Mouse (Mus musculus): ENCODE data around the gene Pde3a. TPM values are rescaled to one million over a fixed set of nuclear protein-coding genes. Genes with fewer than 3 reads are reported as not detected.

Pde3a gene
- 11.2 and 12.1 TPM in 2 replicates for total RNA-seq (2014; rRNA removed)
- 1.5 and 2.0 TPM in 2 replicates for polyA plus RNA-seq (2015; fragmentation: Nextera tagmentation; extraction: Ambion mirVana)

DNA sequence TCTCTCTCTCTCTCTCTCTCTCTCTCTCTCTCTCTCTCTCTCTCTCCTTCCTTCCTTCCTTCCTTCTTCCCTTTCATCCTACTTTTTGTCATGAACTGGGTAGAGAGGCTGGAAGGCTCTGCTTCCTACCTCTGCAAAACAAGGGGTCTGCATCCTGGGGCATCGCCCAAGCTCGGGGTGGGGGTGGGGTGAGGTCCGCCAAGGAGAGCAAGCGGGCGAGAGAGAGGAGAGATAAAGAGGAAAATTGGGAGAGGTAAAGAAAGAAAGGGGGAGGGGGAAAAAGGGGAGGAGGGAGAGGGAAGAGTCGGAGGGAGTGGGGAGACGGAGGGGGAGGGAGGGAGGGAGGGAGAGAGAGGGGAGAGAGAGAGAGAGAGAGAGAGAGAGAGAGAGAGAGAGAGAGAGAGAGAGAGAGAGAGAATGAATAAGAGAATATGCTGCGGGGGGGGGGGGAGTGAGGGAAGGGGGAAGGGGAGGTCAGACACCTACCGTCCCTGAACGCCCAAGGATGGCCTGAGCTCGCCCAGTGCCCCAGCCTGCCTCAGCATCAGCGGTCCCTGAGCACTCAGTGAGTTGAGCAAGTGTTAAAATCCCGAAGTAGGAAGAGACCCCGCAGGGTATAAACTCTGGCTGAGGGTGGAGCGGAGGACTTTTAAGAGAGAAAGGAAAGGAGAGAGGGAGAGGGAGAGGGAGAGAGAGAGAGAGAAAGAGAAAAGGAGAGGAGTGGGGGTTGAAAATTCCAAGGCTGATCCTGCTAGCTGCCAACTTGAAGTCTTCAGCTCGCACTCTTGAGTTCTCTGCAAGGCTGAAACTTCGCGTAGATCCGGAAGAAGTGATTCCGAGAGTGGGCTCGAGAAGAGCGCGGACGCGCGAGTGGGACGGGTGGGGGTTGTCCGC, at the start of gene Pde3a:
TSS of gene Pde3a (plus strand) at position 579 of the 894 bp plus-strand sequence.
- peak; percentile 30 for DNase-seq (ENCODE audit: low spot score)
- Histone ChIP-seq H3K9me3 (ENCODE audit: low read length) (no peaks in the 10 kb centered on the region), H3K4me2 (ENCODE audit: low read depth, low read length, poor library complexity, severe bottlenecking) (peak within 1 kb of the TSS; percentile 91), H3K27ac (ENCODE audit: low read depth, low read length) (no peak within 1 kb of the TSS), H3K27me3 (ENCODE audit: insufficient read depth, low read length) (peaks cover 4% of the 10 kb centered on the region), H3K4me3 (ENCODE audit: low read depth, low read length) (peak within 1 kb of the TSS; percentile 72), H3K4me1 (ENCODE audit: insufficient read depth, low read length) (no peaks in the 10 kb centered on the region), H3K36me3 (ENCODE audit: insufficient read depth, low read length) (no peaks in the 10 kb centered on the region), H3K9ac (replicated peaks; ENCODE audit: low read length, poor library complexity, severe bottlenecking) (peak within 1 kb of the TSS; percentile 57)
- ATAC-seq (ENCODE audit: low FRiP score): peak; percentile 2; the same call in 1 of the 2 replicates
- no peak for TF ChIP-seq CTCF (IDR thresholded peaks at IDR 0.05)
- under 1% methylated on average over 27 of the region's 28 CpGs for WGBS

DNA sequence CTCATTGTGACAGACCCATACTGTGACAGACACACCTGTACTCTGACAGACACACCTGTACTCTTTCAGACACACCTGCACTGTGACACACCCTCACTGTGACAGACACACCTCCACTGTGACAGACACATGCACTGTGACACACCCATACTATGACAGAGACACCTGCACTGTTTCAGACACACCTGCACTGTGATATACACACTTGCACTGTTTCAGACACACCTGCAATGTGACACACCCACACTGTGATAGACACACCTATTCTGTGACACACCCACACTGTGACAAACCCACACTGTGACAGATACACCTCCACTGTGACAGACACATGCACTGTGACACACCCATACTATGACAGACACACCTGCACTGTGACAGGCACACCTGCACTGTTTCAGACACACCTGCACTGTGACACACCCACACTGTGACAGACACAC, 48.9 kb upstream of the Pde3a start:
- Histone ChIP-seq H3K27me3 (ENCODE audit: insufficient read depth, low read length) (no peaks in the 10 kb centered on the region), H3K4me1 (ENCODE audit: insufficient read depth, low read length) (no peaks in the 10 kb centered on the region), H3K27ac (ENCODE audit: low read depth, low read length) (no peak overlapping the region), H3K36me3 (ENCODE audit: insufficient read depth, low read length) (no peaks in the 10 kb centered on the region), H3K4me3 (ENCODE audit: low read depth, low read length) (no peak overlapping the region), H3K4me2 (ENCODE audit: low read depth, low read length, poor library complexity, severe bottlenecking) (no peak overlapping the region), H3K9me3 (ENCODE audit: low read length) (no peaks in the 10 kb centered on the region), H3K9ac (replicated peaks; ENCODE audit: low read length, poor library complexity, severe bottlenecking) (no peak overlapping the region)
- ATAC-seq (ENCODE audit: low FRiP score) (peak; percentile 38), DNase-seq (ENCODE audit: low spot score) (no peak)
- no peak for TF ChIP-seq CTCF (IDR thresholded peaks at IDR 0.05)

DNA sequence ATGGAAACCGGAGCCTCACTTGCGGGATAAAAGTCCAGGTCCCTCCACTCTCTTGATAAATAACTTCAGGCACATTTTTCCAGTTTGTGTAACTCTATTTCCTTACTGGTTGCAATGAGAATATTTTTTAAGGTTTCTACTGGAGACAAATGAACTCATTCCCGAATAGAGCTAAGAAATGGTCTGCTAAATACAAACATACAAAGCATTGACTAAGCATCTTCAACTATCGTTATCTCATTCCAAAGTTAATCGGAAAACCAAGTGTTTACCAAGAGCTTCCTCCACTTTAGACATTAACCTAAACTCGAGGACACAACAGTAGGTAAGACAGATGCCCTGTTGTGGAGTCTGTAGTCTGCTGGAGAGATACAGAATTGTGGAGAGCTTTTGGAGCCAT, 41.5 kb upstream of the Pde3a start:
- WGBS: 87% methylated on average over 6 of the region's 6 CpGs

DNA sequence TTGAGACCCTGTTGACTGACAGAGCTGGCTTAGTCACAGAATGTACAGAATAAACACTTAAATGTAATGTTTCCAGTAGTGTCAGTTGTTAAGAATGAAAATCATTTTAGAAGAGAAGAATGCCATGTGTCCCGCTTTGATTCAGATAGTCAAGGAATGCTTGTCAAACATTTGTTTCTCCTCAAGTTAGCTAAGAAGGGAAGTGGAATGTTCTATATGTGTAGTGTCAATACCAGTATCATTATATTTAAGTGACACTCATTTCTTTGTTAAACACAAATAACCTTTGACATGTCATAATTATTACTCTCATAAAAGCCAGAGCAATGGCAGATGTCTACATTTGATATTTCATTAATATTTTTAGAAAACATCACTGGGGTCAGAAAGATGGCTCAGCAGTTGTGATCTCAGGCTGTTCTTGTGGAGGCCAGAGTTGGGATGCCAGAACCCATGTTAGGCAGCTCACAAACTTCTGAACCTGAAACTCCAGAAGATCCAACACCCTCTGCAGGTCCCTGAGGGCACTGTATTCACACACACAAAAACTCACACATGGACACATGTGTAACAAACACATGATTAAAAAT, 40.7 kb upstream of the Pde3a start:
- Histone ChIP-seq H3K9ac (replicated peaks; ENCODE audit: low read length, poor library complexity, severe bottlenecking) (no peak overlapping the region), H3K36me3 (ENCODE audit: insufficient read depth, low read length) (no peaks in the 10 kb centered on the region), H3K4me3 (ENCODE audit: low read depth, low read length) (no peak overlapping the region), H3K4me2 (ENCODE audit: low read depth, low read length, poor library complexity, severe bottlenecking) (no peak overlapping the region), H3K9me3 (ENCODE audit: low read length) (no peaks in the 10 kb centered on the region), H3K27ac (ENCODE audit: low read depth, low read length) (no peak overlapping the region), H3K27me3 (ENCODE audit: insufficient read depth, low read length) (no peaks in the 10 kb centered on the region), H3K4me1 (ENCODE audit: insufficient read depth, low read length) (no peaks in the 10 kb centered on the region)
- 91% methylated on average over 1 of the region's 1 CpGs for WGBS
- TF ChIP-seq CTCF (IDR thresholded peaks at IDR 0.05): no peak
- no peak for ATAC-seq (ENCODE audit: low FRiP score)
- no peak for DNase-seq (ENCODE audit: low spot score)

More for the DNA sequence above, 41.5 kb upstream of the Pde3a start:
- Histone ChIP-seq H3K27ac (ENCODE audit: low read depth, low read length) (no peak overlapping the region), H3K4me3 (ENCODE audit: low read depth, low read length) (no peak overlapping the region), H3K9me3 (ENCODE audit: low read length) (no peaks in the 10 kb centered on the region), H3K4me2 (ENCODE audit: low read depth, low read length, poor library complexity, severe bottlenecking) (no peak overlapping the region), H3K4me1 (ENCODE audit: insufficient read depth, low read length) (no peaks in the 10 kb centered on the region), H3K27me3 (ENCODE audit: insufficient read depth, low read length) (no peaks in the 10 kb centered on the region), H3K9ac (replicated peaks; ENCODE audit: low read length, poor library complexity, severe bottlenecking) (no peak overlapping the region), H3K36me3 (ENCODE audit: insufficient read depth, low read length) (no peaks in the 10 kb centered on the region)
- TF ChIP-seq CTCF (IDR thresholded peaks at IDR 0.05): no peak
- no peak for ATAC-seq (ENCODE audit: low FRiP score)
- no peak for DNase-seq (ENCODE audit: low spot score)

DNA sequence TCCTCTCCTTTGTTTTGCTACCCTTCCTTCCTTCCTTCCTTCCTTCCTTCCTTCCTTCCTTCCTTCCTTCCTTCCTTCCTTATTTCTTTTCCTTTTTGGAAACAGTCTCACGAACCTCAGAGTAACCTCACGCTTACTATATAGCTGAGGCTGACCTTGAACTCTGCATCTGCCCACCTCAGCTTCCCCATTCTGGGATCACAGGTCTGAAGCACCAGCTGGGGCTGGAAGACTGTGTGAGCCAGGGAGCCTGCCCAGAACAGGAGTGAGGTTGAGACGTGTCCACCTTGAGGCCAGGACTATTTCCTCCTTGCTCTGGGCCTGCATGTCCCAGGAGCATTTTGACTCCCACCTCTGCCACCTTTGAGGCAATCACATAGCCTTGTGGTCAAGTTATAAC, 39.0 kb upstream of the Pde3a start:
- Histone ChIP-seq H3K9ac (replicated peaks; ENCODE audit: low read length, poor library complexity, severe bottlenecking) (no peak overlapping the region), H3K9me3 (ENCODE audit: low read length) (no peaks in the 10 kb centered on the region), H3K36me3 (ENCODE audit: insufficient read depth, low read length) (no peaks in the 10 kb centered on the region), H3K4me1 (ENCODE audit: insufficient read depth, low read length) (no peaks in the 10 kb centered on the region), H3K4me2 (ENCODE audit: low read depth, low read length, poor library complexity, severe bottlenecking) (no peak overlapping the region), H3K27me3 (ENCODE audit: insufficient read depth, low read length) (no peaks in the 10 kb centered on the region), H3K27ac (ENCODE audit: low read depth, low read length) (no peak overlapping the region), H3K4me3 (ENCODE audit: low read depth, low read length) (no peak overlapping the region)
- WGBS: 82% methylated on average over 3 of the region's 3 CpGs
- TF ChIP-seq CTCF (IDR thresholded peaks at IDR 0.05): no peak
- ATAC-seq (ENCODE audit: low FRiP score): no peak
- DNase-seq (ENCODE audit: low spot score): no peak

DNA sequence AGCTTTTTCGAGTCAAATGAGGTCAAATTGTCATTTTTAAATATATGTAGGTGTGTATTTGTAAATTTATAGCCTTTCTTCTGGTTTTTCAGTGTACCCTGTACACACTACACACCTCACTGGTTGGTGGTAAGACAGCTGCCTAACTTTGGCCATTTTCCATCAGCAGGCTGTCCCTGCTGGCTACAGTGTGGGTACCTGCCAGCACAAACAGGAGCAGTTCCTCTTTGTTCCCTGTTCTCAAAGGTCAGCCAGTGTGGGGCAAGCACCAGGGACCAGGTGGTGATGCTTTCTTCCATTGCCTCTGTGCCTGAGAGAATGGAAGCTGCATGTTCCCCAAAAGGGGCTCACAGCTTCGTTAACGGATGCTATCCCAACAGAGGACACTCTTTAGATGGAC, 28.0 kb upstream of the Pde3a start:
- Histone ChIP-seq H3K4me2 (ENCODE audit: low read depth, low read length, poor library complexity, severe bottlenecking) (no peak overlapping the region), H3K36me3 (ENCODE audit: insufficient read depth, low read length) (no peaks in the 10 kb centered on the region), H3K4me3 (ENCODE audit: low read depth, low read length) (no peak overlapping the region), H3K27ac (ENCODE audit: low read depth, low read length) (no peak overlapping the region), H3K27me3 (ENCODE audit: insufficient read depth, low read length) (no peaks in the 10 kb centered on the region), H3K9ac (replicated peaks; ENCODE audit: low read length, poor library complexity, severe bottlenecking) (no peak overlapping the region), H3K9me3 (ENCODE audit: low read length) (no peaks in the 10 kb centered on the region), H3K4me1 (ENCODE audit: insufficient read depth, low read length) (no peaks in the 10 kb centered on the region)
- ATAC-seq (ENCODE audit: low FRiP score): no peak
- no peak for DNase-seq (ENCODE audit: low spot score)
- WGBS: 84% methylated on average over 3 of the region's 3 CpGs
- TF ChIP-seq CTCF (IDR thresholded peaks at IDR 0.05): no peak

All from midbrain, postnatal 0 days (tissue).